Mouse (Mus musculus) T-cell, adult 2 months (primary cell): Measurements from ENCODE around the gene Fam83f.

Experiments used
- DNase-seq: peaks from one replicate; pipeline ENCODE4 v3.0.0; 2022; ENCODE audit warnings: low spot score

Fam83f gene

GRCm38 (mm10) chr15:80672810-80673209 is 1.2 kb downstream of the Fam83f start:
- DNase-seq: no peak

GRCm38 (mm10) chr15:80673337-80674095 is 1.9 kb downstream of the Fam83f start:
- DNase-seq: no peak

- DNase-seq: no peak
Observed at GRCm38 (mm10) chr15:80674700-80675099, 3.1 kb downstream of the Fam83f start.

- DNase-seq: no peak
Observed at GRCm38 (mm10) chr15:80679515-80680215, 8.0 kb downstream of the Fam83f start.

- no peak for DNase-seq
Observed at GRCm38 (mm10) chr15:80680347-80681030, 8.8 kb downstream of the Fam83f start.

- DNase-seq: peak; percentile 80
Observed at GRCm38 (mm10) chr15:80681466-80681881, 9.8 kb downstream of the Fam83f start.

- DNase-seq: no peak
Observed at GRCm38 (mm10) chr15:80682343-80682742, 10.7 kb downstream of the Fam83f start.

- DNase-seq: no peak
Observed at GRCm38 (mm10) chr15:80683151-80683550, 11.5 kb downstream of the Fam83f start.

- no peak for DNase-seq
Observed at GRCm38 (mm10) chr15:80683990-80684389, 12.3 kb downstream of the Fam83f start.

GRCm38 (mm10) chr15:80684786-80685602 is 13.3 kb downstream of the Fam83f start:
- DNase-seq: no peak

- DNase-seq: no peak
Observed at GRCm38 (mm10) chr15:80685603-80685895, 13.9 kb downstream of the Fam83f start.

GRCm38 (mm10) chr15:80688536-80688935 is 16.9 kb downstream of the Fam83f start:
- no peak for DNase-seq

GRCm38 (mm10) chr15:80693492-80693891 is 21.8 kb downstream of the Fam83f start:
- no peak for DNase-seq

GRCm38 (mm10) chr15:80694125-80694910 is 22.7 kb downstream of the Fam83f start:
- peak; percentile 71 for DNase-seq

- peak; percentile 86 for DNase-seq
Observed at GRCm38 (mm10) chr15:80697564-80697963, 25.9 kb downstream of the Fam83f start.

- DNase-seq: no peak
Observed at GRCm38 (mm10) chr15:80701481-80702257, 30.0 kb downstream of the Fam83f start.

GRCm38 (mm10) chr15:80702910-80703309 is 31.3 kb downstream of the Fam83f start:
- no peak for DNase-seq

- no peak for DNase-seq
Observed at GRCm38 (mm10) chr15:80703495-80703894, 31.8 kb downstream of the Fam83f start.

- DNase-seq: peak; percentile 84
Observed at GRCm38 (mm10) chr15:80704267-80704666, 32.6 kb downstream of the Fam83f start.

GRCm38 (mm10) chr15:80705828-80706549 is 34.3 kb downstream of the Fam83f start:
- DNase-seq: peak; percentile 55
